Mouse (Mus musculus): ENCODE data around the gene Olfr574. TPM values are rescaled to one million over a fixed set of nuclear protein-coding genes. Genes with fewer than 3 reads are reported as not detected.

The Olfr574 gene
- total RNA-seq (2021) = not detected
- long read RNA-seq, experiment 1 = 0 reads
- long read RNA-seq, experiment 2 = 0 reads

DNA sequence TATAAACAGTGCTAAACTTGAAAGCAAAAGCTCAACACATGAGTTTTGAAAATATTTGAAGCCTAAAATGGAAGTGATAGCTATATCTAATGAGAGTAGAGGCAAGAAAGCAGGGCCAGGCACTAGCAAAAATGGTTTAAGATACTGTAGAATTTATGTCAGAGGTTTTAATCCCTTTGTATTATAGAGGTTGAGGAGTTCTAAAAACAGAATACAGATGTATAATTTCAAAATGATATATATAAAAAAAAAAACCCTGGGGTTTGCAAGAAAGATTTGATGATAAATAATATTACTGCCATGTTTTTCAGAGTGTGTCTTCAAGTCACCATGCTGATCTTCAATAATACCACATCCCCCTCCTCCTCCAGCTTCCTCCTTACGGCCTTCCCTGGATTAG, at the start of gene Olfr574:
Gene Olfr574 (plus strand): TSS at position 301 of the 400 bp plus-strand sequence.
- no peak for DNase-seq (ENCODE audit: low spot score in 2 of 2)

DNA sequence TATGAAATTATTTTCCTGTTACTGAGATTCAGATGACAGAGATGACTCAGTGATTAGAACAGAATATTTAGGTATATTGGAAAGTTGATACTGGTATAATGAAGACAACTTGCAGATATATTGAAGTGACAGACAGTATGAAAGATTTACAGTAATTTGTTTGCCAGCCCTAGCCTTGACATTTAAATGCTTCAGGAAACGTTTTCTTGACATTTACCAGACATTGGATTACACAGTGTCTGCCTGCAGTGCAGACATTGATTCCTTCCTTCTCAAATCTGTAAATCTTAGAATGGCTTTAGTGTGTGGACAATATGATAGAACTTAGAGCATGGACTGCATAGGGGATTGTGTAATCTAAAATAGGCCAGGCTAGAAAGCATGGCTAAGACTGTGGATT, 33.0 kb upstream of the Olfr574 start:
- DNase-seq (ENCODE audit: low spot score in 2 of 2) = no peak

DNA sequence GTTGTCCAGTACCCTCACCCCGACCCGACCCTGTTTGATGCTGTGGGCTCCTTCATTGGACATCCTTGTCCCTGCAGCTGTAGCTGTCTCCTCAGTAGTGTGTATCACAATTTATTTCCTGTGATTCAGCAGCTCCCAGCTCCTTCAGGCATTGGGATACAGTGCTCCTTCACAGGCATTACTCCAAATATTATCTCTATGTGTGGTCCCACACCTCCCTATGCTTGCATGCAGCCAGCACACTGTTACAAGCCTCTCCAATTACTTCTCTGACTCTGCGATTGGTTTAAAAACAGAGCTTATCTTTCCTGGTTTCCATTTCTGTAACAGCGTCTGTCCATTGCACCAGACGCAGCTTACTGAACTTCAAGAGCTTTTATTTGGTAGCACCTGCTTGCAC, 31.9 kb upstream of the Olfr574 start:
- no peak for DNase-seq (ENCODE audit: low spot score in 2 of 2)

DNA sequence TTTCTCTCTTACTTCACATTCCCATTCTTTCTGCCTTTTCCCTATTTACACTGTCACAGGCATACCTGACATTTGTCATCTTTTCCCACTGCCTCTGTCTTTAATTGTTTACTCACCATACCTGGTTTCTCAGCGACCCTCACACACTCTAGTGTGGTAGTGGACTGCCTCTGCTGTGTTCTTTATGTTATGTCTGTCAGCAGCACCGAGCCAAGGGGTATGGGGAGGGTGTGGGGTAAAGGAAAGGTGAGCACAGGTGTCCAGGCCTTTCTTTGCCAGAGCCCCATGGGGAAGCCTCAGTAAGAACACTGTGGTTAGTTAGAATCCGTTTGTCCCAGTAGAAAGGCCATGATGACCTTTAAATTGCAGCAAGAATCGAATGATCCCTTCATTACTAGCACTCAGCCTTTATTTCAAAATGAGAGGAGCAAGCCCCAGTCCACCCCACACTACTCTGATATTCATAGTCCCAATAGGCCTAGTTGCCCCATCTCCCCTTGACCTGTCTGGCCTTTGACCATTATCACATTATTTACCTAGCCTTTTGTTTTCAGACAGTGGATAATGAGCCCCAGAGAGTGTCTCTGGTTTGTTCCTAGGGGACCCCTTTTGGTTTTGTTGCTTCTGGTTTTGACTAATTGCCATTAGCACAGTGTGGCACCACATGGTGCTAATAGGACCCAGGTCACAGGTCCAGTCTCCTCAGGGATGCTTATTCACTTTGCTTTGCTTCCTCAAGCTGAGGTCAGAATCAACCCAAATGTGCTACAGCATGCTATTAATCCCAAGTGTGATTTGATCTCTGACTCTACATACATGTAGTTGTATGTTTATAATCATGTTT, 31.0 kb upstream of the Olfr574 start, which contains the start of gene Olfr571:
Gene Olfr571 (minus strand): TSS at position 505 of the 844 bp plus-strand sequence.
- DNase-seq (ENCODE audit: low spot score in 2 of 2) = no peak

DNA sequence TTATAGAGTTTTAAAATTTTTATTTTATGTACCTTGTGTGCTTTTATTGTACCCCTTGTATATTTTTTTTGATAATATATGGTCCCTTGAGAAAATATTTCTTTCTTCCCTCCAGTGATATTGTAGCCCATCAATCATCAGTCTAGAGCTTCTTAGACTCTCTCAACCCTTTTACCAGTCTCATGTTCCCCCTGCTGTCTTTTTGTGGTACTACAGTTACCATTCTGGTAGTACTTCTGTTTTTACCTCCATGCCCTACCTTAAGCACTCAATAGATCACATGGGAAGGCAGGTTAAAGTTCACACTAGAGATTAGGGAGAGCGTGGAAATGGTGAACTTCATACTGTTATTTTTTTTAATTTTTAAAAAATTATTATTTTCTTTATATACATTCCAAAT, 28.6 kb upstream of the Olfr574 start:
- no peak for DNase-seq (ENCODE audit: low spot score in 2 of 2)

GRCm38 (mm10) chr7:102924109-102924508, 24.2 kb upstream of the Olfr574 start, which contains the start of gene Olfr572:
Olfr572 (plus strand) TSS chr7:102924409.
- DNase-seq (ENCODE audit: low spot score in 2 of 2) = no peak

DNA sequence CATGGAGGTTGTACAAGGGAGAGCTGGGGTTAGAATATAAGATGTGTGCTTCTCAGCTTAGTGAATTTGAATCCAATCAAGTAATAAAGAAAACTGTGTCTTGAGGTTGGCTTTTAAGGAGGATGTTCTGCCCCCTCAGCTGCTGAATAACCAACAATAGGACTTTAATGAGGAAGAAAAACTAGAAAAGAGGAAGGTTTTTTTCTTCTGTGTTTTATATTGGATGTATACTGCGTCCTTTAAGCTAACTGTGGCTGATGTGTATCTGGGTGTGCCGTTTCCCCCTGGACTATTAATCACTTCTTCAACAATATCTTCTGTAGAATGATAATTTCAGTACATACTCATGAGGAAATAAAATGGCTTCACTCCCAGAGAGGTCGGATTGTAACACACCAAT, 21.2 kb upstream of the Olfr574 start:
- DNase-seq (ENCODE audit: low spot score in 2 of 2) = no peak

- no peak for DNase-seq (ENCODE audit: low spot score in 2 of 2)
Observed at GRCm38 (mm10) chr7:102942475-102942874, 5.8 kb upstream of the Olfr574 start, which contains the start of gene Olfr573-ps1. Olfr573-ps1 (minus strand) TSS chr7:102942575.

- DNase-seq (ENCODE audit: low spot score in 2 of 2) = no peak
Observed at GRCm38 (mm10) chr7:102943417-102943816, 4.8 kb upstream of the Olfr574 start.

DNA sequence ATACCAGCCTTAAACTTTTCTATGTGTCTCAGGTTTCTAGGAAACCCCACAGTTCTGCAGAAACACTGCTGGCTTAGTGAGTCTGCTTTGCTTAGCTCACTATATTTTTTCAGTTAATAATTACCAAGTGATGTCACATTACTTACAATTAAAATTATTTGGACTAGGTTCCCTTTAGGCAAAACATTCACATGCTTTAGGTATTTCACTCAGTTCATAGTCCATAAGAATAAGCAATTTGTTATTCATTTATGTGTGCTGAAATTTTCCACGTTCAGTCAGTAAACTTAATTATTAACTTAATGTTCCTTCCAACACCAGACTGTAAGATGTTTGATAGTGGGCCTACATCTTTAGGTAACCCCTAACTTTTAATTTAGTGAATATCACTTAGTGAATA, 2.5 kb downstream of the Olfr574 start:
- DNase-seq (ENCODE audit: low spot score in 2 of 2) = no peak

DNA sequence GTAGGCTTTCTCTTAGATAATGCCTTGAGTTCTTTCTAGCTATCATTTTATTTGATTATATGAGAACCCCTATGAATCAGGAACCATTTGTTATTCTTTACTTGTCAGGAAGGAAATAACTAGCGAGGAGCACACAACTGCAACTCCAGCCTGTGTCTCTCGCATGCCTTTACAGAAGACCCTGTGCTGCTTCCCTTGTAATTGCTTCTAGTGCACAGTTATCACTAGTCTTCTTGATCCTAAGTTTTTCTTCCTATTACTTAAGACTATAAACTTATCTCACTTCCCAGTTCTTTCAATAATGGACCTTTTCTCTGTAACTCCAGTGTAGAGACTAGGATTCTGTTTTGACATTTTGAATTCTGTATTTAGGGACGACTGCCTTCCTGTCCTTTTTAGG, 9.9 kb downstream of the Olfr574 start:
- DNase-seq (ENCODE audit: low spot score in 2 of 2) = no peak

- DNase-seq (ENCODE audit: low spot score in 2 of 2) = no peak
Observed at GRCm38 (mm10) chr7:102958593-102958992, 10.3 kb downstream of the Olfr574 start, which contains the start of gene Olfr575. Olfr575 (minus strand) TSS chr7:102958775.

DNA sequence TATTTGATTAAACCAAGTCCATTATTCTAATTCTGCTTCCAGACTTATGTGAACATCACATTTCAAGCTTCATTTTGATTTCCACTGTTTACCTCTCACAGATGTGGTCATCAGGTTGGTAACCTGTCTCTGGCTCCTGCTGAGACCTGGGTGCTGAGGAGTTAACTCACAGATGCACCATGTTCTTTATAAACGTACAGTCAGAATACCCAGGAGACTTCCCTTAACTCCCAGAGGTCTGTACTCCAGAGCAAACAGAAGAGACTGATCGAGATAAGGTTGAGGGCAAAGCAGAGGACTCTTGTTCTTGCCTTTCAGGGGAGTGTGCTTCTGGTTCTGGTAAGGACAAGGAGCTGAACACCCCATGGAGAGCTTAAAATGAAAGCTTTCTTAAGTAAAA, 14.1 kb downstream of the Olfr574 start, which contains the start of gene Olfr576:
Gene Olfr576 (plus strand): TSS at position 301 of the 400 bp plus-strand sequence.
- no peak for DNase-seq (ENCODE audit: low spot score in 2 of 2)

DNA sequence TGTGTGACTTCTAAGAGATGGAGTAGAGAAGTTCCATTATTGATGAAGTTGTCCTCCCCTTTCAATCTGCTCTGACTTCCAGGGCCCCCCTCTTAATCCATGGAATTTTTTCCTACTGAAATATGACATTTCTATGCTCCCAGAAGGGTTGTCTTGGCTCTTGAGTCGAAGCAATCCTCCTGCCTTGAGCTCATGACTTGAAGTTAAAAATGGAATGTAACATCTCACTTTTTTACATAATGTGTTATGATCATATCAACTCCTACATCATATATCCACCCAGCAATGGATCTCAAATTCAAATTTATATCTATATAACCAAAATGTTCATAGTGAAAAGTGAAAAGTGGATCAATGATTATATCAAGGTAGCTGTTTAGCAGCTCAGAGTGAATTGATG, 26.1 kb downstream of the Olfr574 start:
- no peak for DNase-seq (ENCODE audit: low spot score in 2 of 2)

DNA sequence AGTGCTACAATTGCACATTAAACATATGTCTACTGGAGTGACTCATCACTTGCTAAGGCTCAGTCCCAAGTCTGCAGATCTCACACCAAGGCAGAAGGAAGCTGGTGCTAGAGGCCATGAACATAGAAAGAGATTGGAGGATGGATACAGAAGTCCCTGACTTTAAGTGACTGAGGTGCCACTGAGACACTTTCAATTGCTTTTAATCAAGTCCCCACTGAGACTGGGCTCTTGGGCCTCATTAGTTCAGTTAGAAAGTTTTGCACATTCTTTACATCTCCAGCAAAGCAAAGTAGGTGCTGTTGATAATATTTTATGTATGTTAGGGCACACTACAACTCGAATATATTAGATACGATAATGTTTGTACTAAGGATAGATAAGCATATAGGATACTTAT, 27.6 kb downstream of the Olfr574 start, which contains the start of gene Olfr577:
Gene Olfr577 (minus strand): TSS at position 101 of the 400 bp plus-strand sequence.
- no peak for DNase-seq (ENCODE audit: low spot score in 2 of 2)

DNA sequence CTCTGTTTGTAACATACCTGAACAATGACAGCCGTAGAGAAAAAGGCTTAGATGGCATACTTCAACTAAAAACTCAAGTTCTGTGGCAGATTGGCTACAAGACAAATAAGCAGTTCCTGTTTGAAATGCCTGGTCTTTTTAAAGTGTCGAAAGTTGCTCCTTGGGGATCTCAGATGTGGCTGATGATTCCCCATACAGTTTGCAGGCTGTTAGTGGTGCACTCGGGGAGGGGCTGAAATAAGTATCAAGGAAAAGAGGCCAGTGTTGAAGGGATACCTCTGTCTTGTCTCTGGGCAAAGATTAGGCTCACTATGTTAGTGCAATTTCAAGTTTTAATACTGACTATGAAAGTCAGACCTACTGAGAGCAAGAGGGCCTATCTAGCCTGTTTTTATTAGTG, 41.0 kb downstream of the Olfr574 start, which contains the start of gene Olfr578:
Gene Olfr578 (minus strand): TSS at position 101 of the 400 bp plus-strand sequence.
- DNase-seq (ENCODE audit: low spot score in 2 of 2) = no peak

Other genes with a start within 250 kb of the Olfr574 start
- 1 to 10 TPM; 3.3 to 5.2 TPM for gene Olfr558, start 246.3 kb upstream of the Olfr574 start, total RNA-seq (2021)
- not detected for gene Olfr33, start 229.4 kb upstream of the Olfr574 start, total RNA-seq (2021)
- gene Olfr559, start 221.0 kb upstream of the Olfr574 start, total RNA-seq (2021) = not detected
- under 1 TPM in 1 of 2 experiments, not detected in 1; 0.17 TPM for gene Olfr560, start 189.1 kb upstream of the Olfr574 start, total RNA-seq (2021)
- gene Olfr78, start 189.0 kb upstream of the Olfr574 start, total RNA-seq (2021) = 1 to 10 TPM in 1 of 2 experiments, under 1 TPM in 1; 0.83 to 1.9 TPM
- gene Olfr561, start 177.2 kb upstream of the Olfr574 start, total RNA-seq (2021) = under 1 TPM in 1 of 2 experiments, not detected in 1; 0.27 TPM
- not detected for gene Olfr564, start 145.0 kb upstream of the Olfr574 start, total RNA-seq (2021)
- not detected for gene Olfr566, start 89.7 kb upstream of the Olfr574 start, total RNA-seq (2021)
- not detected for gene Olfr568, start 71.3 kb upstream of the Olfr574 start, total RNA-seq (2021)
- not detected for gene Olfr569, start 57.6 kb upstream of the Olfr574 start, total RNA-seq (2021)
- not detected for gene Olfr570, start 53.9 kb upstream of the Olfr574 start, total RNA-seq (2021)
- gene Olfr571, start 30.9 kb upstream of the Olfr574 start, total RNA-seq (2021) = not detected
- not detected for gene Olfr572, start 24.1 kb upstream of the Olfr574 start, total RNA-seq (2021)
- not detected for gene Olfr573-ps1, start 5.9 kb upstream of the Olfr574 start, total RNA-seq (2021)
- gene Olfr575, start 10.3 kb downstream of the Olfr574 start, total RNA-seq (2021) = not detected
- not detected for gene Olfr576, start 14.2 kb downstream of the Olfr574 start, total RNA-seq (2021)
- not detected for gene Olfr577, start 27.5 kb downstream of the Olfr574 start, total RNA-seq (2021)
- gene Olfr578, start 40.9 kb downstream of the Olfr574 start, total RNA-seq (2021) = not detected
- gene Olfr582, start 89.6 kb downstream of the Olfr574 start, total RNA-seq (2021) = not detected
- gene Olfr583, start 102.8 kb downstream of the Olfr574 start, total RNA-seq (2021) = not detected
- gene Olfr584, start 133.4 kb downstream of the Olfr574 start, total RNA-seq (2021) = not detected
- gene Olfr585, start 149.3 kb downstream of the Olfr574 start, total RNA-seq (2021) = not detected
- not detected for gene Olfr586, start 177.2 kb downstream of the Olfr574 start, total RNA-seq (2021)
- not detected for gene Olfr588-ps1, start 192.4 kb downstream of the Olfr574 start, total RNA-seq (2021)
- not detected for gene Olfr589, start 207.9 kb downstream of the Olfr574 start, total RNA-seq (2021)
- gene Olfr591, start 229.9 kb downstream of the Olfr574 start, total RNA-seq (2021) = not detected
- gene Olfr592, start 236.3 kb downstream of the Olfr574 start, total RNA-seq (2021) = not detected